In genomic region chr5:114572997-114573396, GRCm38 (mm10) we compare ENCODE assay signal across 8 mouse cellular contexts. TPM values are rescaled to one million over a fixed set of nuclear protein-coding genes. Genes with fewer than 3 reads are reported as not detected.
DNase-seq lines count a peak whose midpoint lies in the region; ATAC-seq and TF ChIP-seq lines count a peak whose summit lies in the region.

No protein-coding gene starts in this region.

- H3K9ac ChIP-seq in liver, adult 2 months (ENCODE audit: low read depth, low read length) = no peak overlapping the region
- H3K9ac ChIP-seq in liver, embryonic 12.5 days = no peak overlapping the region
- H3K9ac ChIP-seq in forebrain, embryonic 16.5 days (replicated peaks; ENCODE audit: low read depth, low read length) = no peak overlapping the region
- no peak overlapping the region for H3K9ac ChIP-seq in liver, embryonic 15.5 days
- no peak overlapping the region for H3K9ac ChIP-seq in neural tube, embryonic 15.5 days (replicated peaks)

- no peaks in the 10 kb centered on the region for H3K27me3 ChIP-seq in liver, adult 2 months (ENCODE audit: control insufficient read depth, insufficient read depth, low read length)
- peaks cover 74% of the 10 kb centered on the region for H3K27me3 ChIP-seq in liver, embryonic 12.5 days (replicated peaks)
- H3K27me3 ChIP-seq in forebrain, embryonic 16.5 days (replicated peaks; ENCODE audit: control insufficient read depth, insufficient read depth, low read length) = peaks cover 30% of the 10 kb centered on the region
- peaks cover 68% of the 10 kb centered on the region for H3K27me3 ChIP-seq in liver, embryonic 15.5 days
- no peaks in the 10 kb centered on the region for H3K27me3 ChIP-seq in neural tube, embryonic 15.5 days (replicated peaks)

- TF ChIP-seq POLR2A in liver, adult 2 months (IDR thresholded peaks at IDR 0.05; ENCODE audit: extremely low read depth, insufficient read depth, low read length) = no peak

- peak; percentile 93 for DNase-seq in liver, adult 2 months (ENCODE audit: extremely low read depth, low read depth, low spot score)
- no peak for DNase-seq in layer of hippocampus, adult 11-12 months (ENCODE audit: low spot score)

- TF ChIP-seq CTCF in liver, adult 2 months (IDR thresholded peaks at IDR 0.05; ENCODE audit: low read depth, low read length) = no peak

- no peak for ATAC-seq in liver, embryonic 12.5 days
- ATAC-seq in forebrain, embryonic 16.5 days = no peak
- peak; percentile 34; the same call in 1 of the 2 replicates for ATAC-seq in liver, embryonic 15.5 days (ENCODE audit: insufficient read depth)
- no peak for ATAC-seq in neural tube, embryonic 15.5 days (ENCODE audit: low FRiP score)
- ATAC-seq in erythroid progenitor cell, adult 5-6 weeks (replicated peaks; ENCODE audit: low FRiP score, poor library complexity, severe bottlenecking) = no peak
- ATAC-seq in cerebellum, adult (ENCODE audit: insufficient number of reproducible peaks, low FRiP score, low TSS enrichment) = no peak

- H3K4me1 ChIP-seq in liver, adult 2 months (ENCODE audit: control insufficient read depth, insufficient read depth, low read length) = peaks cover 42% of the 10 kb centered on the region
- H3K4me1 ChIP-seq in liver, embryonic 12.5 days = peaks cover 38% of the 10 kb centered on the region
- H3K4me1 ChIP-seq in forebrain, embryonic 16.5 days (replicated peaks; ENCODE audit: control insufficient read depth, insufficient read depth, low read length) = peaks cover 96% of the 10 kb centered on the region
- peaks cover 50% of the 10 kb centered on the region for H3K4me1 ChIP-seq in liver, embryonic 15.5 days (replicated peaks)
- peaks cover 97% of the 10 kb centered on the region for H3K4me1 ChIP-seq in neural tube, embryonic 15.5 days

- no peaks in the 10 kb centered on the region for H3K36me3 ChIP-seq in liver, adult 2 months (ENCODE audit: control insufficient read depth, insufficient read depth, low read length)
- H3K36me3 ChIP-seq in liver, embryonic 12.5 days = no peaks in the 10 kb centered on the region
- H3K36me3 ChIP-seq in forebrain, embryonic 16.5 days (ENCODE audit: control insufficient read depth, insufficient read depth) = no peaks in the 10 kb centered on the region
- no peaks in the 10 kb centered on the region for H3K36me3 ChIP-seq in liver, embryonic 15.5 days (replicated peaks)
- H3K36me3 ChIP-seq in neural tube, embryonic 15.5 days = no peaks in the 10 kb centered on the region

- WGBS in liver, adult 2 months = 20% methylated on average over 2 of the region's 2 CpGs
- 53% methylated on average over 2 of the region's 2 CpGs for WGBS in liver, embryonic 12.5 days (ENCODE audit: insufficient replicate concordance)
- 15% methylated on average over 1 of the region's 2 CpGs for WGBS in forebrain, embryonic 16.5 days
- WGBS in liver, embryonic 15.5 days (ENCODE audit: insufficient replicate concordance) = 37% methylated on average over 2 of the region's 2 CpGs
- WGBS in neural tube, embryonic 15.5 days = 17% methylated on average over 2 of the region's 2 CpGs

- H3K4me3 ChIP-seq in liver, adult 2 months (ENCODE audit: insufficient read depth, low read depth, low read length) = no peak overlapping the region
- H3K4me3 ChIP-seq in liver, embryonic 12.5 days = no peak overlapping the region
- no peak overlapping the region for H3K4me3 ChIP-seq in forebrain, embryonic 16.5 days (replicated peaks; ENCODE audit: low read length)
- no peak overlapping the region for H3K4me3 ChIP-seq in liver, embryonic 15.5 days (replicated peaks)
- H3K4me3 ChIP-seq in neural tube, embryonic 15.5 days (replicated peaks) = 0 out of 2 replicates have a peak overlapping the region, but pooled peaks have one; percentile 4

- no peak overlapping the region for H3K4me2 ChIP-seq in liver, embryonic 12.5 days
- H3K4me2 ChIP-seq in forebrain, embryonic 16.5 days (ENCODE audit: low read length) = 0 out of 2 replicates have a peak overlapping the region, but pooled peaks have one; percentile 59
- peak overlapping the region; percentile 35 for H3K4me2 ChIP-seq in liver, embryonic 15.5 days
- peak overlapping the region; percentile 88 for H3K4me2 ChIP-seq in neural tube, embryonic 15.5 days

- H3K79me2 ChIP-seq in liver, adult 2 months (ENCODE audit: control insufficient read depth, insufficient read depth, low read length) = peaks cover 15% of the 10 kb centered on the region

- H3K27ac ChIP-seq in liver, adult 2 months (replicated peaks; ENCODE audit: insufficient read depth, low read depth, low read length) = peak overlapping the region; percentile 19
- H3K27ac ChIP-seq in liver, embryonic 12.5 days = no peak overlapping the region
- no peak overlapping the region for H3K27ac ChIP-seq in forebrain, embryonic 16.5 days (ENCODE audit: low read length)
- peak overlapping the region; percentile 61; the same call in 1 of the 2 replicates for H3K27ac ChIP-seq in liver, embryonic 15.5 days (replicated peaks)
- 0 out of 2 replicates have a peak overlapping the region, but pooled peaks have one; percentile 85 for H3K27ac ChIP-seq in neural tube, embryonic 15.5 days (replicated peaks)

- no peaks in the 10 kb centered on the region for H3K9me3 ChIP-seq in liver, embryonic 12.5 days (replicated peaks)
- H3K9me3 ChIP-seq in forebrain, embryonic 16.5 days (ENCODE audit: control insufficient read depth, low read length) = no peaks in the 10 kb centered on the region
- no peaks in the 10 kb centered on the region for H3K9me3 ChIP-seq in liver, embryonic 15.5 days (replicated peaks)
- H3K9me3 ChIP-seq in neural tube, embryonic 15.5 days (replicated peaks) = no peaks in the 10 kb centered on the region

RNA-seq across cellular contexts. Expression of gene Fam222a, which starts 5.2 kb away (rescaled TPM):
- total RNA-seq in liver, adult 2 months (2014; rRNA removed) = 0.09 and 0.60 TPM in 2 replicates
- 1.2 and 1.4 TPM in 2 replicates for polyA plus RNA-seq in liver, adult 2 months (2012; rRNA removed)
- polyA plus RNA-seq in liver, embryonic 12.5 days (2016; fragmentation: Nextera tagmentation; extraction: Ambion mirVana) = 1.3 and 1.4 TPM in 2 replicates
- polyA plus RNA-seq in forebrain, embryonic 16.5 days (2015; fragmentation: Nextera tagmentation; extraction: Ambion mirVana) = 4.3 and 4.4 TPM in 2 replicates
- polyA plus RNA-seq in liver, embryonic 15.5 days (2015; fragmentation: Nextera tagmentation; extraction: Ambion mirVana) = 0.50 and 0.73 TPM in 2 replicates
- 4.7 and 5.3 TPM in 2 replicates for polyA plus RNA-seq in neural tube, embryonic 15.5 days (2015; fragmentation: Nextera tagmentation; extraction: Ambion mirVana)
- 2.9 TPM in 1 of 2 replicates, not detected in the other for total RNA-seq in erythroid progenitor cell, adult 5-6 weeks (2015; ENCODE audit: low replicate concordance)
- total RNA-seq in erythroid progenitor cell, adult 5-6 weeks (2017; ENCODE audit: low replicate concordance) = 0.39 TPM in 1 of 2 replicates, not detected in the other

Comparison
In these comparisons a context has a peak if more than half of its experiments do, and no peak if none do; other contexts are left out.
1. H3K27ac ChIP-seq: peak in liver, adult 2 months (single experiment), liver, embryonic 15.5 days (single experiment) and neural tube, embryonic 15.5 days (single experiment); none in liver, embryonic 12.5 days (single experiment) and forebrain, embryonic 16.5 days (single experiment).